Mouse (Mus musculus): ENCODE measurements at regions not wholly inside any gene's neighbourhood (a gene's known extent, or its start where the extent isn't known, plus 50 kb on each side); places are given as distances from the start of the nearest gene placed in this dataset.

- no peak overlapping the region for H3K9ac ChIP-seq
- H3K9me3 ChIP-seq: peaks cover 8% of the 10 kb centered on the region; the same call in 1 of the 2 replicates
- H3K27ac ChIP-seq: no peak overlapping the region
- no peaks in the 10 kb centered on the region for H3K36me3 ChIP-seq
- no peak overlapping the region for H3K4me2 ChIP-seq (replicated peaks)
- ATAC-seq (ENCODE audit: insufficient number of reproducible peaks, insufficient read depth, low FRiP score, low TSS enrichment): no peak
- no peaks in the 10 kb centered on the region for H3K4me1 ChIP-seq
- H3K4me3 ChIP-seq: no peak overlapping the region
- WGBS: 94% methylated on average over 2 of the region's 2 CpGs
- H3K27me3 ChIP-seq: no peaks in the 10 kb centered on the region
Measured at GRCm38 (mm10) chr17:89281321-89281720, 80.8 kb upstream of the Fshr start.

DNA sequence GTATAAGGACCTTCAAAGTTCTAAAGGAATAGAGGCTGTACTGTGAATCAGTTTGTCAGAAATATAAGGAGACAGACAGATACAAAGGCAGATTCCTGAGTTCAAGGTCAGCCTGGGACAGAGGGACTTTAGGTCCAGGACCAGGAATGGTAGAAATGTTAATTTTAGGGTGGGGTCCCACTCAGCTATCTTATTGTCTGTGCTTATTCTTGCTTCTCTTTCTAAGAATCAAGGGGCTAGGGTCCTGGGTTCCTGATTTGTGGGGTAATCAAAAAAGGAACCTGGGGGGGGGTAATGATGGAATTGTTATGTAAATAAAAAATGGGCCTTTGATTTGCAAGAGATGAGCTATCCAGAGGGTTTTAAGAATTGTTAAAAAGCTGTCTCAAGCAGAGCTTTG lies 71.7 kb upstream of the Fshr start:
- Histone ChIP-seq H3K9ac (no peak overlapping the region), H3K36me3 (no peaks in the 10 kb centered on the region), H3K4me3 (no peak overlapping the region), H3K9me3 (no peaks in the 10 kb centered on the region), H3K27ac (no peak overlapping the region), H3K27me3 (no peaks in the 10 kb centered on the region), H3K4me2 (replicated peaks) (no peak overlapping the region), H3K4me1 (no peaks in the 10 kb centered on the region)
- no peak for ATAC-seq (ENCODE audit: insufficient number of reproducible peaks, insufficient read depth, low FRiP score, low TSS enrichment)

- ATAC-seq (ENCODE audit: insufficient number of reproducible peaks, insufficient read depth, low FRiP score, low TSS enrichment): no peak
- H3K4me2 ChIP-seq (replicated peaks): no peak overlapping the region
- no peak overlapping the region for H3K27ac ChIP-seq
- H3K9me3 ChIP-seq: no peaks in the 10 kb centered on the region
- no peaks in the 10 kb centered on the region for H3K4me1 ChIP-seq
- no peak overlapping the region for H3K4me3 ChIP-seq
- no peaks in the 10 kb centered on the region for H3K27me3 ChIP-seq
- WGBS: 73% methylated on average over 3 of the region's 3 CpGs
- no peaks in the 10 kb centered on the region for H3K36me3 ChIP-seq
- H3K9ac ChIP-seq: no peak overlapping the region
Measured at GRCm38 (mm10) chr17:89255687-89256086, 55.2 kb upstream of the Fshr start.

DNA sequence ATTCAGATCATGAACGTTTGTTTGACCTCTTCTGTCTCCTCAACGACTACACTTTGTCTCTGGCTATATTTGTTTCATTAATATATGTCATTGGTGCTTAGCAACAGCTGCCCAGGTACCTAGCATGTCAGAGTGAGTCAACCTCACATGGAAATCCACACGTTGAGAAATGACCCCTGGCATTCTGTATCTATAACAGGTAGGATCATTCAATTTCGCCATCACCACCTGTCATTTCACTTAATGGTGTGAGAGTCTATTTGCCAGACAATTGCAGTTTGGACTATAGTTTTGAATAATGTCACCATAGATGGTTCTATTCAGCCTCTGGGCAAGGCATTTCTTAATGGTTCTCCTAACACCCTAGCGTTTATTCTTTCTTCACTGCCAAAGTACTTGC lies 50.3 kb upstream of the Fshr start:
- H3K36me3 ChIP-seq: no peaks in the 10 kb centered on the region
- no peaks in the 10 kb centered on the region for H3K9me3 ChIP-seq
- no peak overlapping the region for H3K4me2 ChIP-seq (replicated peaks)
- no peaks in the 10 kb centered on the region for H3K4me1 ChIP-seq
- H3K27ac ChIP-seq: no peak overlapping the region
- ATAC-seq (ENCODE audit: insufficient number of reproducible peaks, insufficient read depth, low FRiP score, low TSS enrichment): no peak
- H3K27me3 ChIP-seq: no peaks in the 10 kb centered on the region
- no peak overlapping the region for H3K4me3 ChIP-seq
- H3K9ac ChIP-seq: no peak overlapping the region
- WGBS: 80% methylated on average over 5 of the region's 5 CpGs
